Mouse (Mus musculus) liver, embryonic 16.5 days (tissue): ENCODE results near the gene 2610008E11Rik. TPM values are rescaled to one million over a fixed set of nuclear protein-coding genes. Genes with fewer than 3 reads are reported as not detected.

Experiments
- ATAC-seq: fragments of 200-750 bp; cut with Nextera tagmentation; 2 replicates; pipeline ENCODE4 v1.8.0; 2017; ENCODE audit warnings: low read depth, mild to moderate bottlenecking, moderate number of reproducible peaks, moderate library complexity
- H3K27ac ChIP-seq: fragments of 300-500 bp; sonication (generic); 2 replicates; pipeline ENCODE4 v1.5.1; 2014; ENCODE audit warnings: mild to moderate bottlenecking, low read length
- H3K27me3 ChIP-seq: fragments of 300-500 bp; sonication (generic); 2 replicates; pipeline ENCODE4 v1.6.1; 2014; ENCODE audit warnings: low read depth, low read length, mixed read lengths; ENCODE audit not compliant: control insufficient read depth, insufficient read depth
- H3K36me3 ChIP-seq: fragments of 300-500 bp; sonication (generic); 2 replicates; pipeline ENCODE4 v1.6.1; 2014; ENCODE audit warnings: mild to moderate bottlenecking; ENCODE audit not compliant: control insufficient read depth, insufficient read depth
- H3K4me1 ChIP-seq: fragments of 300-500 bp; sonication (generic); 2 replicates; pipeline ENCODE4 v1.6.1; 2014; ENCODE audit warnings: low read depth, low read length, mixed read lengths; ENCODE audit not compliant: control insufficient read depth
- H3K4me2 ChIP-seq: fragments of 300-500 bp; sonication (generic); 2 replicates; pipeline ENCODE4 v1.6.1; 2014; ENCODE audit warnings: low read depth, low read length, mixed read lengths
- H3K4me3 ChIP-seq: fragments of 300-500 bp; sonication (generic); 2 replicates; pipeline ENCODE4 v1.5.1; 2014; ENCODE audit warnings: low read depth, mild to moderate bottlenecking, low read length
- H3K9ac ChIP-seq: fragments of 300-500 bp; sonication (generic); 2 replicates; pipeline ENCODE4 v1.6.1; 2014; ENCODE audit warnings: low read depth, low read length
- H3K9me3 ChIP-seq: fragments of 300-500 bp; sonication (generic); replicated peaks from 2 replicates; pipeline ENCODE4 v1.6.1; 2016; ENCODE audit warnings: low read length; ENCODE audit not compliant: control insufficient read depth
- WGBS: fragments of 180-500 bp; shearing (Covaris S2); extraction: QIAGEN DNeasy Blood & Tissue Kit; methylation state at CpG from one replicate; pipeline ENCODE4 v1.1.7; 2014; ENCODE audit not compliant: insufficient replicate concordance; 5-methylcytosine and 5-hydroxymethylcytosine counted together
- polyA plus RNA-seq: library from polyadenylated mRNA; unstranded; fragments of >200 nt; fragmentation: Nextera tagmentation; extraction: Ambion mirVana; gene quantifications from 2 replicates; pipeline ENCODE4 v1.2.1, GENCODE M21; 2015

2610008E11Rik gene
- 3.1 and 3.5 TPM in 2 replicates for polyA plus RNA-seq

DNA sequence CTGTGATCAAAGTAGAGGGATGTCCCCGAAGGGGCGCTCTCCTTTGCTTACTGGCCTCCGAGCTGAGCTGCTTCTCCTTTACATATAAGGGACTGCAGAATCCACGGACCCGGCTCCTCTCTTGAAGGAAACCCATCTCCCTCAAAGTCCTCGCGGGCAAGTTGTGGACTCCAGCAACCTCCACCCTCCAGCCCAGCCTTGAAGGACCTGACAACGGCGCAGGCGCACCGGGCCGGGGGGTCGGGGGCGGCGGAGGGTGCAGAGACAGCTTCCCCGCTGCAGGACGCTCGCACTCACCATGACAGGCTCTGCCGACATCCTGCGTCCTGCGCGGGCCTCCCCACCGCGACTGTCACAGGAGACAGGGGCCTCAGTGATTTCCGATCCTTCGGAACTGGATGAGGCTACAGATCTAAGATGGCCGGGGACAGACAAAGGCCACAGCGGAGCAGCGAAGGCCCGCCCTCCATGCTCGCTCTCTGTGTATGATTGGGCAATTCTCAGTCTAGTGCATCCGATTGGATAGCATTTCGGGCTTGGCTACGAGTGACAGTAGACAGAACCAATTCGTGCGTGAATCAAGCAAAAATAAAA, at the start of gene 2610008E11Rik:
Gene 2610008E11Rik, minus strand, starts transcription at position 440 of the 594 bp plus-strand sequence.
- Histone ChIP-seq H3K27ac (peak within 1 kb of the TSS; percentile 76), H3K4me1 (no peaks in the 10 kb centered on the region), H3K27me3 (no peaks in the 10 kb centered on the region), H3K36me3 (no peaks in the 10 kb centered on the region; the same call in 1 of the 2 replicates), H3K4me3 (peak within 1 kb of the TSS; percentile 85), H3K9ac (peak within 1 kb of the TSS; percentile 87), H3K4me2 (peak within 1 kb of the TSS; percentile 67), H3K9me3 (no peaks in the 10 kb centered on the region)
- ATAC-seq, result peak; percentile 100
- WGBS, result under 1% methylated on average over 36 of the region's 36 CpGs

DNA sequence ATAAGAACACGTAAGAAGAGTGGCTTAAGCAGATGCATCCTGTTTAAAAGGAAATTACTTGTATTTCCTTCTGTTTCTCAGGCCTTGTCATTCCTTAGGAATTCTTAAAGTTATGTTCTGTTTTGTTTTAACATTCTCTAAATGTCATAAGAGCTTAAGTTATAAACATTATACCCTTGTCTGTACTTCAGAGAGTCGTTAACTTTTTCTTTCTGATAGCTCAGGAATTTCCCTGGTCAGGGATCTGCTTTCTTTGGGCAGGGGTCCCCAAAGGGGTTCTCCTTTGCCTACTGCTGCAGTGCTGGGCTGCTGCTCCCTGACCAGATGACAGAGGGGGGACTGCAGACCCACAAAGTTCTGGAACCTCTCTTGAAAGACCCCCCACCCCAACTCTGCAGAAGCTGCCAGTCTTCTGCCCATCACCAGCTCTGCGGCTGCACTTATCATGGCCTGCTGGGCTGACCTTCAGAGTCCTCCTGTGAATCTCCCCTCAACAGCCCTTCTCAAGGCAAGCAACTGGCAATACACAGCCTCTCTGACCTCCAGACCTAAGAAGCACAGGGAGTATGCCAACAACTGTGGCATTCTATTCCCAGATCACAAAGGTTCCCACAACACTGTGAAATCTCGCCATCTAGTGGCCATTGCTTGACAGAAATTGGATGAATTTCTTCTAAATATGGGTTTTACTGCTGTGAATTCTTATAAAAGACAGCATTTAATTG, 18.9 kb upstream of the 2610008E11Rik start:
- H3K9me3 ChIP-seq, result no peaks in the 10 kb centered on the region
- no peaks in the 10 kb centered on the region for H3K27me3 ChIP-seq
- no peak overlapping the region for H3K4me2 ChIP-seq
- no peak overlapping the region for H3K27ac ChIP-seq
- no peaks in the 10 kb centered on the region for H3K4me1 ChIP-seq
- whole genome bisulfite sequencing, result 35% methylated on average over 4 of the region's 4 CpGs
- no peak overlapping the region for H3K9ac ChIP-seq
- H3K36me3 ChIP-seq, result no peaks in the 10 kb centered on the region
- no peak overlapping the region for H3K4me3 ChIP-seq
- no peak for ATAC-seq

DNA sequence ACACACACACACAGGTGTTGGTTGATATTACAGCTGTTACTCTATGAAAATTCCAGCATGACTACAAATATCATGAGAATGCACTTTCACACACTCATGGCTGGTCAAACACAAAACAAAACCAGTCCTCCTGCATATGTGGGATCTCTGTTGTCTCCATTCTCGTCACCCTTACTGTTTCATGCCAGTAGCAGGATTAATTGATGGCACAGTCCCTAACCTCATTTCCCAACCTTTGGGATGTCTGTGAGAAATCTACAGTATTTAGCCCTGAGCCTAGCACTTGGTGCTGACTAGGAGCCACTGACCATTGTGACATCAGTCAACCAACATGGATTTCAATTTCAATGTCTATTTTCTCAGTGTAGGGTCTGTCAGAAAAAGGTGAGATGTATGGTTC, 17.7 kb upstream of the 2610008E11Rik start:
- WGBS, result 36% methylated on average over 1 of the region's 1 CpGs
- Histone ChIP-seq H3K9me3 (no peaks in the 10 kb centered on the region), H3K36me3 (no peaks in the 10 kb centered on the region), H3K27ac (no peak overlapping the region), H3K4me1 (no peaks in the 10 kb centered on the region), H3K4me3 (no peak overlapping the region), H3K27me3 (no peaks in the 10 kb centered on the region), H3K4me2 (no peak overlapping the region), H3K9ac (no peak overlapping the region)
- ATAC-seq, result no peak

- no peaks in the 10 kb centered on the region for H3K4me1 ChIP-seq
- no peak for ATAC-seq
- 67% methylated on average over 5 of the region's 5 CpGs for WGBS
These were observed 13.1 kb upstream of the 2610008E11Rik start for GRCm38 (mm10) chr10:79110482-79110881.

DNA sequence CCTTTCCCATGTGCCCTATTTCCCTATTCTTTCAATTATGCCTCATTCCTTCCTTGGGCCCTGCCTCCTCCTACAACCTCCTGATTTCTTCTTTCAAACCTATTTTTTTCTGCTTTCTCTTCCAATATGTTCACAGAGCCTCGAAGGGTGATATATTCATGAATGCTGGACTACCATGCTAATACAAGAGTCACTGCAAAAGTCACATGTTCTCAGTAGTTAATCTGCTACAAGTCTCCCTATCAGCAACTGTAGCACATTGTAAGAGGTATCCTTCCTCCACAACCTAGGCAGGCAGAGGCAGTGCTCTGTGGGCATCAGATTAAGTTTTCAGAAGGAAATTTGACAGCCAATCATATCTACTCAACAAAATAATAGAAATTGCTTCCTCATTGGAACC, 11.8 kb upstream of the 2610008E11Rik start:
- H3K27ac ChIP-seq, result no peak overlapping the region
- no peak overlapping the region for H3K4me3 ChIP-seq
- no peak overlapping the region for H3K9ac ChIP-seq
- 56% methylated on average over 1 of the region's 1 CpGs for WGBS
- H3K4me1 ChIP-seq, result no peaks in the 10 kb centered on the region
- H3K27me3 ChIP-seq, result no peaks in the 10 kb centered on the region
- H3K9me3 ChIP-seq, result no peaks in the 10 kb centered on the region
- no peak for ATAC-seq
- no peak overlapping the region for H3K4me2 ChIP-seq
- no peaks in the 10 kb centered on the region for H3K36me3 ChIP-seq

More at GRCm38 (mm10) chr10:79110482-79110881, 13.1 kb upstream of the 2610008E11Rik start:
- Histone ChIP-seq H3K9me3 (no peaks in the 10 kb centered on the region), H3K4me3 (no peak overlapping the region), H3K9ac (no peak overlapping the region), H3K27me3 (no peaks in the 10 kb centered on the region), H3K4me2 (no peak overlapping the region), H3K36me3 (no peaks in the 10 kb centered on the region), H3K27ac (no peak overlapping the region)

DNA sequence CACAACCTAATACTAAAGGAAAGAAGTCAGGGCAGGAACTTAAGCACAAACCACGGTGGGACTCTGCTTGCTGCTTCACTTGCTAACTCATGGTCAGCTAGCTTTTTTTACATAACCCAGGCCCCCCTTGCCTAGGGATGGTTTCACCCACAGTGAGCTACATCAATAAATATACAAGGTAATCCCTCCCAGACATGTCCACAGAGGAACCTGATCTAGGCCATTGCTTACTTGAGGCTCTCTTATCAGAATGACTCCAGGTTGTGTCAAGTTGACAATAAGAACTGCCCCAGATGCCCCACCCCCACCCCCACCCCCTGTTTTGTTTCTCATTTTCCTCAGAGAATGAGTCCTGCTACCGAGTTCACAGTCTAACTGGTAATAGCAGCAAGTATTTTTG, 10.1 kb upstream of the 2610008E11Rik start:
- Histone ChIP-seq H3K9me3 (no peaks in the 10 kb centered on the region), H3K4me1 (no peaks in the 10 kb centered on the region), H3K36me3 (no peaks in the 10 kb centered on the region), H3K9ac (no peak overlapping the region), H3K27ac (no peak overlapping the region), H3K4me3 (no peak overlapping the region), H3K27me3 (no peaks in the 10 kb centered on the region), H3K4me2 (no peak overlapping the region)
- ATAC-seq, result no peak
- 33% methylated on average over 2 of the region's 2 CpGs for WGBS

DNA sequence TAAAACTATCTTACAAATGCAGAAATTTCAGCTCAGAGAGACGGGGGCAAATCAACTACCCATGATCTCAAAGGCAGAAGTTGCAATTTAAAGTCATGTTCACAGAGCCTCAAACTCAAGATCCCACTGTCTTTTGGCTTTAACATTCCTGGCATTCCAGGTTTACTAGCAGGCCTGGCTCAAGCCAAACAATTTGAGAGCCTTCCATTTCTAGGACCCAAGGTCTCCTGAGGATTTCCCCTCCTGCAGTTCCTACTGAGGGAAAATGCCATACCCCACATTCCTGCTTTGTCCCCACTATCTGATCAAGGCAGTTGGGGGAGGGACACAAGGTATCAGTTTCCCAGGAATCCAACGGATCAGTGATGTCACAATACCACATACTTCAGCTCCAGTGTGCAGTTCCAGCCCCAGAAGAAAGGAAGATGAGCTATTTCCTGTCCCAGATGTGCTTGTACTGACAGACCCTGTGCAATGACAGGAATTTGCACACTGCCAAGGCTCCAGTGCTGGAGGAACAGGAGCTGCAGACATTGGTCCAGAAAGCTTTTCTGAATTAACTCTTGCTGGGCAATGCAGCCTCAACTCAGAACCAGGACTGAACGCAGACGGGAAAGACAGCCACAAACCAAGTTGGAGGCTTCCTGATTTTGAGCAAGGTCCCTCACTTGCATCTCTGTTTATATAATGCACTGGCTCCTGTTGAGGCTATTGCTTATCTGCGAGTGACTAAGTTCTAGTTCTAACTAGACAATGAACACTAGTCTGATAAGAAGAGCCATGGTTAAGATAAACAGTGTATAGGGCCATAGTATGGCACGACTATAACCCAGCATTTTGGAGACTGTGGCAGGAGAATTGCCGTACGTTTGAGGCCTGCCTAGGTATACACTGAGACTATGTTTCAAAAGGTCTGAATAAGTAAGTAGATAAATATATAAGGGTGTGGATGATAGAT, 9.2 kb upstream of the 2610008E11Rik start:
- WGBS, result 34% methylated on average over 8 of the region's 8 CpGs
- Histone ChIP-seq H3K4me1 (no peaks in the 10 kb centered on the region), H3K4me2 (no peak overlapping the region), H3K4me3 (no peak overlapping the region), H3K9ac (no peak overlapping the region), H3K27me3 (no peaks in the 10 kb centered on the region), H3K27ac (no peak overlapping the region), H3K9me3 (no peaks in the 10 kb centered on the region), H3K36me3 (no peaks in the 10 kb centered on the region)
- 0 out of 2 replicates have a peak, but pooled peaks have one; percentile 47 for ATAC-seq

- Histone ChIP-seq H3K36me3 (peaks cover 2% of the 10 kb centered on the region), H3K9me3 (no peaks in the 10 kb centered on the region), H3K4me1 (no peaks in the 10 kb centered on the region), H3K9ac (peak overlapping the region; percentile 87; the same call in 1 of the 2 replicates), H3K4me3 (peak overlapping the region; percentile 85), H3K27me3 (no peaks in the 10 kb centered on the region), H3K4me2 (peak overlapping the region; percentile 67), H3K27ac (no peak overlapping the region)
- ATAC-seq, result no peak
- WGBS, result 3% methylated on average over 2 of the region's 2 CpGs
These were observed 694 bp downstream of the 2610008E11Rik start for GRCm38 (mm10) chr10:79096706-79097105.
